Mouse (Mus musculus) midbrain, postnatal 0 days (tissue): ENCODE data around the gene Sec61g. TPM values are rescaled to one million over a fixed set of nuclear protein-coding genes. Genes with fewer than 3 reads are reported as not detected.
A peak's percentile ranks its signal among the peaks of the same experiment; 100 is the strongest.

Experiments used
- ATAC-seq: fragments of 200-750 bp; cut with Nextera tagmentation; 2 replicates; pipeline ENCODE4 v1.8.0; 2017; ENCODE audit warnings: moderate number of reproducible peaks, mild to moderate bottlenecking, moderate TSS enrichment, moderate library complexity; ENCODE audit not compliant: low FRiP score
- DNase-seq: peaks from one replicate; pipeline ENCODE4 v3.0.0-alpha.2; 2015; ENCODE audit warnings: low spot score
- H3K27ac ChIP-seq: fragments of 300-500 bp; sonication (generic); 2 replicates; pipeline ENCODE4 v1.5.1; 2014; ENCODE audit warnings: low read depth, mild to moderate bottlenecking, low read length, mixed read lengths
- H3K27me3 ChIP-seq: fragments of 300-500 bp; sonication (generic); 2 replicates; pipeline ENCODE4 v1.6.1; 2014; ENCODE audit warnings: low read length, control low read depth, mixed read lengths; ENCODE audit not compliant: insufficient read depth
- H3K36me3 ChIP-seq: fragments of 300-500 bp; sonication (generic); 2 replicates; pipeline ENCODE4 v1.6.1; 2014; ENCODE audit warnings: low read length, control low read depth, mixed read lengths; ENCODE audit not compliant: insufficient read depth
- H3K4me1 ChIP-seq: fragments of 300-500 bp; sonication (generic); 2 replicates; pipeline ENCODE4 v1.6.1; 2014; ENCODE audit warnings: mild to moderate bottlenecking, control low read depth, antibody characterized with exemption, low read length, mixed read lengths; ENCODE audit not compliant: insufficient read depth
- H3K4me2 ChIP-seq: fragments of 300-500 bp; sonication (generic); 2 replicates; pipeline ENCODE4 v1.6.1; 2014; ENCODE audit warnings: low read depth, mild to moderate bottlenecking, low read length, mixed read lengths; ENCODE audit not compliant: poor library complexity, severe bottlenecking
- H3K4me3 ChIP-seq: fragments of 300-500 bp; sonication (generic); 2 replicates; pipeline ENCODE4 v1.5.1; 2014; ENCODE audit warnings: low read depth, mild to moderate bottlenecking, low read length, moderate library complexity
- H3K9ac ChIP-seq: fragments of 300-500 bp; sonication (generic); replicated peaks from 2 replicates; pipeline ENCODE4 v1.6.1; 2014; ENCODE audit warnings: mild to moderate bottlenecking, low read length, moderate library complexity, mixed read lengths; ENCODE audit not compliant: poor library complexity, severe bottlenecking
- H3K9me3 ChIP-seq: fragments of 300-500 bp; sonication (generic); 2 replicates; pipeline ENCODE4 v1.6.1; 2016; ENCODE audit warnings: low read length, control low read depth
- CTCF ChIP-seq: IDR thresholded peaks from 2 replicates; pipeline ENCODE4 v1.5.1; 2016; ENCODE audit warnings: antibody characterized with exemption, mild to moderate bottlenecking
- WGBS: fragments of 180-500 bp; shearing (Covaris S2); extraction: QIAGEN DNeasy Blood & Tissue Kit; methylation state at CpG from one replicate; pipeline ENCODE4 v1.1.7; 2014; 5-methylcytosine and 5-hydroxymethylcytosine counted together
- polyA plus RNA-seq: library from polyadenylated mRNA; unstranded; fragments of >200 nt; fragmentation: Nextera tagmentation; extraction: Ambion mirVana; gene quantifications from 2 replicates; pipeline ENCODE4 v1.2.1, GENCODE M21; 2015
- total RNA-seq: library from RNA; depleted of rRNA; stranded (reverse); fragments of >200 nt; gene quantifications from 2 replicates; pipeline ENCODE4 v1.2.3, GENCODE M21; 2014; rRNA removed

Sec61g gene
- total and polyA plus RNA-seq, 2 experiments from 2014 or later: 15.2 to 32.5 TPM

DNA sequence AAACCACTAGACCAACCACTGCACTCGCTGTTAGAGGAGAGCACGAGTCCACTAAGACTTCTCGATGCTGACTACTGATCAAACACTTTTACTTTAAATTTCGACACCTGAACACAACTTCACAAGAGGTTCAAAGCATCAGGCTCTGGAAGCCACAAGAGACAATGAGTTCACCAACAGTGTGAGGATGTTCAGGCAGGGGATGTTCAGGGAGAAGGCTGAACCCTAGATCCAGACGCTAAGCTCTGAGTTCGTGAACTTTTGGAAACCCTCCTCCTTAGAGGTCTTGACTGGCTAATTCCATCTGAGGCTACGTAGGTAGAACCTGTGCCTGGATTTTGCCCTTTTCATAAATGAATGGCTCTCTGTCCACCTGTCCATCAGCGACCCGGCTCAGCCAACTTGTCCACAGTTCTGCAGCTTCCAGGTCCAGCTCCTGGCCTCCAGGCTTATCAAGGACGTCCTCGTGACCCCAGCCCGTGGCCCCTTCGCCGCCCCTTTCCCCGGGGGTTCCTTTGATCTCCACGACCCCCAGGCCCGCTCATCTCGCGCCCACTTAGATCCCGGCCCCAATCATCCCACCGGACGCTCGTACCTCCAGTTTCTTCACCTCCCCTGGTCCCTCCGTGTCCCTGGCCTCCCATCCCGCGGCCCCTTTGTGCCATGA is 766 bp downstream of the Sec61g start:
- no peaks in the 10 kb centered on the region for H3K4me1 ChIP-seq
- peak overlapping the region; percentile 91 for H3K27ac ChIP-seq
- H3K27me3 ChIP-seq: no peaks in the 10 kb centered on the region
- H3K9me3 ChIP-seq: no peaks in the 10 kb centered on the region
- peak overlapping the region; percentile 98 for H3K9ac ChIP-seq
- peaks cover 18% of the 10 kb centered on the region; the same call in 1 of the 2 replicates for H3K36me3 ChIP-seq
- 4% methylated on average over 26 of the region's 26 CpGs for WGBS
- DNase-seq: no peak
- TF ChIP-seq CTCF: no peak
- peak overlapping the region; percentile 93 for H3K4me3 ChIP-seq
- peak overlapping the region; percentile 59 for H3K4me2 ChIP-seq
- ATAC-seq: peak; percentile 65; the same call in 1 of the 2 replicates

DNA sequence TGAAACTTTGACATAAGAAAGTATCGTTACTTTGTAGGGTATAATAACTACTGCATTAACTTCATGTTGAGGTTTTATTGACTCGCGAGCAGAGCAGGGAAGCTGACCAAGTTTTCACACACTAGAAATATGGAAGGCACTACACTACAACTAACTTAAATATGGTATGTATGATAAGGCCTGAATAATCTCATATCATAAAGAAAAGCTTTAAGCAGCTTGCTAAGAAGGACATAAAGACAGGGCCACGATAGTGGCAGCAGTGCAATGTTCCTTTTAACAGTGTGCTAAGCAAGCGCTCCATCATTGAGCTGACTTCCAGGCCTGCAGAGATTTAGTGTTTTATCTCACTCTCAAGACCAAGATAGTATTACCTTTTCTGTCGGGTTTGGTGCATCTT is 2.3 kb downstream of the Sec61g start:
- WGBS: 98% methylated on average over 6 of the region's 6 CpGs
- DNase-seq (no peak), ATAC-seq (no peak)
- TF ChIP-seq CTCF: no peak
- H3K4me3 ChIP-seq: no peak overlapping the region
- no peaks in the 10 kb centered on the region for H3K9me3 ChIP-seq
- H3K4me1 ChIP-seq: no peaks in the 10 kb centered on the region
- no peak overlapping the region for H3K9ac ChIP-seq
- H3K36me3 ChIP-seq: peaks cover 21% of the 10 kb centered on the region
- no peak overlapping the region for H3K27ac ChIP-seq
- H3K27me3 ChIP-seq: no peaks in the 10 kb centered on the region
- no peak overlapping the region for H3K4me2 ChIP-seq

- no peak for TF ChIP-seq CTCF
- H3K9me3 ChIP-seq: no peaks in the 10 kb centered on the region
- no peak overlapping the region for H3K4me2 ChIP-seq
- H3K9ac ChIP-seq: no peak overlapping the region
- H3K27ac ChIP-seq: no peak overlapping the region
- H3K36me3 ChIP-seq: peaks cover 22% of the 10 kb centered on the region
- no peaks in the 10 kb centered on the region for H3K27me3 ChIP-seq
- no peak for DNase-seq
- H3K4me1 ChIP-seq: no peaks in the 10 kb centered on the region
- 94% methylated on average over 5 of the region's 5 CpGs for WGBS
- H3K4me3 ChIP-seq: no peak overlapping the region
- no peak for ATAC-seq
Measured at GRCm38 (mm10) chr11:16503150-16503549, 5.1 kb downstream of the Sec61g start.

DNA sequence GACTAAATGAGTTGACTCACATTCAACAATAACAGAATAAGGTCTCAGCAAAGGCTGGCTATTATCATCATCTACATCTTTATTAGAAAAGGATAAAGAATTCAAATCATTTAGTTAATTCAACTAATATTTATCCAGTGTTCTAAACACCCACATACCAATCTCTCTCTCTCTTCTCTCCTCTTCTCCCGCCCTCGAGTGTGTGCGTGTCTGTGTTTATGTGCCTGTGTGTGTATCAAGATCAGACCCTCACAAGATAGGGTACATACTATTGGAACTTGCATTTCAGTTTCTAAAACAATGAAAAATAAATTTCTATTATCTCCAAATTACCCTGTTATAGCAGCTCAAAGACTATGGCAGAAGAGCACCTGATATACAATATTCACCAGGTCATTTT is 5.5 kb downstream of the Sec61g start:
- DNase-seq (no peak), ATAC-seq (no peak)
- TF ChIP-seq CTCF: no peak
- H3K4me2 ChIP-seq: no peak overlapping the region
- WGBS: 89% methylated on average over 3 of the region's 3 CpGs
- no peaks in the 10 kb centered on the region for H3K9me3 ChIP-seq
- no peaks in the 10 kb centered on the region for H3K4me1 ChIP-seq
- H3K27me3 ChIP-seq: no peaks in the 10 kb centered on the region
- H3K9ac ChIP-seq: no peak overlapping the region
- peaks cover 22% of the 10 kb centered on the region for H3K36me3 ChIP-seq
- no peak overlapping the region for H3K4me3 ChIP-seq
- no peak overlapping the region for H3K27ac ChIP-seq

GRCm38 (mm10) chr11:16498756-16499680 is 9.3 kb downstream of the Sec61g start:
- Histone ChIP-seq H3K9me3 (no peaks in the 10 kb centered on the region), H3K9ac (no peak overlapping the region), H3K27ac (no peak overlapping the region), H3K4me2 (no peak overlapping the region), H3K36me3 (peaks cover 12% of the 10 kb centered on the region), H3K27me3 (no peaks in the 10 kb centered on the region), H3K4me1 (no peaks in the 10 kb centered on the region), H3K4me3 (no peak overlapping the region)
- DNase-seq (no peak), ATAC-seq (no peak)
- no peak for TF ChIP-seq CTCF
- 37% methylated on average over 1 of the region's 1 CpGs for WGBS

Other genes starting within 250 kb of the Sec61g start
- gene Egfr, start 243.7 kb upstream of the Sec61g start, total RNA-seq: 19.3 and 25.1 TPM in 2 replicates
- gene Egfr, start 243.7 kb upstream of the Sec61g start, polyA plus RNA-seq: 9.6 and 10.7 TPM in 2 replicates